Mouse (Mus musculus): ENCODE measurements around the gene Fryl.

- no peak for TF ChIP-seq POLR2A (IDR thresholded peaks at IDR 0.05; ENCODE audit: borderline replicate concordance, control insufficient read depth, low read depth, low read length)
- no peak for TF ChIP-seq CTCF (IDR thresholded peaks at IDR 0.05; ENCODE audit: control insufficient read depth, insufficient read depth, low read length)
These were observed 66.8 kb downstream of the Fryl start for GRCm38 (mm10) chr5:73189443-73190160.

Measured in bone marrow, adult 2 months (tissue).